Mouse (Mus musculus) monocyte, adult 2 months (primary cell): Measurements from ENCODE around the gene Atp8a2.

Experiments
- DNase-seq, 2 experiments: peaks; one replicate each; pipeline ENCODE4 v3.0.0; 2022; ENCODE audit warnings: low spot score in 2 of 2, low read depth in 1 of 2

Atp8a2 gene

DNA sequence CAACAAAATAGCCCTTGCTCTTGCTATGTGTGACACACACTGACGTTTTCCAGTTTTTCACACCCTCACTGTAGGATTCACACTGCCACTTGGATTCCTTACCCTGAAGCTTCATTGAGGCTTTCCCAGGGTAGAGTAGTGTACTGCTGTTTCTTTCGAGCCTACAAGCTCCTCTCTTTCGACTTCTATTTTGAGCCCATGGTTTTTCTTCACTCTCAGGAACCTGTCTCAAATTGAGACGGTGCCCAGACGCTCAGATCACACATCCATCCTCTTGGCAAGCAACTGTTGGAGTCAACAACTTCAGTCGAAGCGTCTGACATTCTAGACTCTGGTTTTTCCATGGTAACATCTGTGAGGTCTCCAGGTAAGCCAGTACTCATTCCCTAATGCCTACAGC, at the start of gene Atp8a2:
Gene Atp8a2 (minus strand): TSS at position 296 of the 400 bp plus-strand sequence.
- DNase-seq, result no peak

DNA sequence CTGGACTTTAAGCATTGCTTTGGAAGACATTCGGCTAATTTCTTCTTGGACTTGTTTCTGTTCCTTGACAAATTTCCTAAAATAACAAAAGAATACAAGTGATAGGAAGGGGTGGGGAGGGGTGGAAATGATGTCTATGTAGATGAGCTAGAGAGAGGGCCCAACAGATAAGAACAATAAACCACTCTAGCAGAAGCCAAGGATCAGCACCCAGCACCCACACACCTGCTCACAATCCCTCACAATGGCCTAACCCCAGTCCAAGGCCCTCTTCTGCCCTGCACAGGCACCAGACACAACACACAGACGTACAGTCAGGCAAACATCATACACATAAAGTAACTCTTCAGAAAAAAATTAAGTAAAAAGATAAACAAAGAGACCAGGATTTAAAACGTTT, 41.6 kb upstream of the Atp8a2 start:
- DNase-seq, result no peak

- no peak for DNase-seq
Observed at GRCm38 (mm10) chr14:60219886-60220285, 22.9 kb upstream of the Atp8a2 start.

DNA sequence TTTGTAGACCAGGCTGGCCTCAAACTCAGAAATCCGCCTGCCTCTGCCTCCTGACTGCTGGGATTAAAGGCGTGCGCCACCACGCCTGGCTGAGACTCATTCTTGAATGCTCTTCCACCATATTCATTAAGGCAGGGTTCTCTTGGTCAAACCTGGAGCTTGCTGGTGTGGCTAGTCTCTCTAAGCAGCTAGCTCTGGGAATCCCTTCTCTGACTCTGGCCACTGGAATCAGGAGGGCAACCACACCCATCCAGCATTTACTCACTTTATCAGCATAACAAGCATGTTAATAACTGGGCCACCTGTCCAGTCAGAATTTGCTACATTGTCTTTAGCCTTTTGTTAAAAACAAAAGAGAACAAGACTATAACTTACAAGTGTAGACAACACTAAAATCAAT, 20.6 kb upstream of the Atp8a2 start:
- no peak for DNase-seq

DNA sequence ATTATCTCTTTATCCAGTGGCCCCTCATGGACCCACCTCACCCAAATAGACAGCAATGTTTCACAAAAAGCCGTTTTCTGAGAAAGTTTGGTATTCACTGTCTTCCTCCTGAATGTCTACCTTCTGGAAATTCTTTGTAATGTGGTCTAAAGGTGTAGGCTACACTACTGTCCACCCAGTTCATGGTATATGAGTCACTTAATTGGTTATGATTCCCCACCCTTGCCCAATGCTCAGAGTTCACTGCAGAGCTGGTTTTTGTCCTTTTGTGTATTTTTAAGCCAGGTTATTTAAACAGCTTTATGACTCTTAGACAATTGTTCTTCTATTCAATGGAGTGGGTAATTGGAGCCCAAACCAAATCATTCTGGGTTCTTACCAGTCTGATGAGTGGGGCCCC, 19.1 kb upstream of the Atp8a2 start:
- DNase-seq, result no peak

- DNase-seq, result no peak
Observed at GRCm38 (mm10) chr14:60215000-60215399, 18.0 kb upstream of the Atp8a2 start.

DNA sequence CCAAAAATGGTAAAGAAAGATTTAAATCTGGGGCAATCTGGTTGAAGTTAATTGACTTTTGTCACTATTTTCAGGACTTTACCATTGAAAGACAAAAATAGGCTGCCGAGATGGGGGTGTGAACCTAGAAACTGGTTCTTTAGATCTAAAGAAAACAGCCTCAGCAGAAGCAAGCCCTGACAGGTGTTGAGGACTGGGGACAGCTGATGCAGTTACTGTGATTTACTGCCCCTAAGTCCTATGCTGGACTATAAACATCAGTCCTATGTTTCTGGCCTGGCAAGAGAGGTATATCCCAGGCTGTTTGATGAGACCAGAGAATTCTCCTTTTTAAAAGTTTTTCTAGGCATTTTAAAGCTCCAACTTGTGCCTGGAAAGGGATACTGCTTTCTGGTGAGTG, 17.1 kb upstream of the Atp8a2 start:
- no peak for DNase-seq

GRCm38 (mm10) chr14:60209166-60209565, 12.2 kb upstream of the Atp8a2 start:
- DNase-seq, result no peak

- no peak for DNase-seq
Observed at GRCm38 (mm10) chr14:60204993-60205392, 8.0 kb upstream of the Atp8a2 start.

- DNase-seq, result no peak
Observed at GRCm38 (mm10) chr14:60195999-60196398, 980 bp downstream of the Atp8a2 start.

DNA sequence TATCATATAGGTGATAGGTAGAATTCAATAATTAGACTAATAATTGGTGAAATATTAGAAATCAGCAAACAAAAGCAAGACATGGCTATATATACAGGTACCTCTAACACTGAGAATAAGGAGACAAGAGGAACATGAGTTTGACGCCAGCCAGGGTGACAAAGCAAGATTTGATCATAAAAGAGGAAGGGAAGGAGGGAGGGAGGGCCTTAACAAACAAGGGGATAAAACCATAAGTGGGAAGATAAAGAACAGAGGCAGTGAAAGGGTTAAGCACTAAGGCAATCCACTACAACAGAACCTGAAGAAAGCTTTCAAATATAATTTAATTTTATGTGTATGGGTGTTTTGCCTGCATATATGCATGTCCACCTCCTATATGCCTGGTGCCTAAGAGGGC, 2.4 kb downstream of the Atp8a2 start:
- no peak for DNase-seq

DNA sequence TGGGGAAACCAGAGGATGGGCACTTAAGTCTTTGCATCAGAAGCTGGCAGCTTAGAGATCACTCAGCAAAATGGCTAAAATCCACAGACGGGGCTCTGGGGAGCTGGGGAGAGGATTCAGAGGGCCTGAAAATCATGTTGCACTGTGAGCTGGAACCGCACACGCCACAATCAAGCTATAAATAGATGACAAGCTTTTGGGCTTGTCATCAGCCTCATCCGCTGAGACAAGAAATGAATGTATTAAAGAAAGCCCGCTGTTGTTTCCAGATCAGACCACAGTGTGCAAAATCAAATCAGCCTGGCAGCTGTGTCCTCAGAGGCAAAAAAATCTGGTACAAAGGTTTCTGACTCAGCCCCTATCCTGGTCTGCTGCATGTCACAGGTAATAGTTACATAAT, 7.2 kb downstream of the Atp8a2 start:
- DNase-seq, result no peak

DNA sequence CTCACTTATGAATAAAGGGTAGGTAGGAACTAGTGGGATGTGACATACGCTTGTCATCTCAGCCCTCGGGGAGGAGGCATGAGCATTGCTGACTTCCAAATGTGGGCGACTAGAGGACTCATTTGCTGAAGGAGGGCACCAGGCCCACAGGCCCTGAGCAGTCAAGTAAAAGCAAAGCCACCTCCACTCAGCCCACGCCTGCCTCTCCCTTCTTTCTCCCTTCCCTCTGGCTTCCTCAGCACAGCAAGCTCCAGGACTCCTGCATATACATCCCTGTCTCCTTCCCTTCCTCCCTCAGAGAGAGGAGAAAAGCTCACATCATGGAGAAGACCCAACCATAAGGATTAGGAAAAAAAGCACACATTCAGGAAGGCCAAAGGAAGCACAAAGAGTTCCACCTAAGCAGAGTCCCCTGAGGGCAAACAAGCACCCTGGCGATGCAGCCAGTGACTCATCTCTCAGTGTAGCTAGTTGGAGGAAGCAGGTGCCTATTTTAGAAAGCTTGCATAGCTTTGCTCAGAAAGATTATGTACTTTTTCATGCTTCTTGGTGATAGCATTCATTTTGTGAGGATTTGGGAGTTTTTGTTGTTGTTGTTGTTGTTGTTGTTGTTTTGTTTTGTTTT, 8.7 kb downstream of the Atp8a2 start:
- DNase-seq, result no peak

DNA sequence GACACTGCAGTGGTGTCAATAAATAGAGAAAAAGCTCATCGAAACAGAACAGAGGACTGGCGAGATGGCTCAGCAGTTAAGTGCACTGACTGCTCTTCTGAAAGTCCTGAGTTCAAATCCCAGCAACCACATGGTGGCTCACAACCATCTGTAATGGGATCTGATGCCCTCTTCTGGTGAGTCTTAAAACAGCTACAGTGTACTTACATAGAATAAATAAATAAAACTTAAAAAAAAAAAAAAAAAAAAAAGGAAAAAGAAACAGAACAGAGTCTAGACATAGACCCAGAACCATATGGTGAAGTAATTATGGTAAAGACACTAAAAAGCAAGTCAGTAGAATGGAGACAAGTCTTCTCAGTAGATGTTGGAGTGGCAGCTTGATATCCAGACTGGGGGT, 15.7 kb downstream of the Atp8a2 start:
- DNase-seq, result no peak

DNA sequence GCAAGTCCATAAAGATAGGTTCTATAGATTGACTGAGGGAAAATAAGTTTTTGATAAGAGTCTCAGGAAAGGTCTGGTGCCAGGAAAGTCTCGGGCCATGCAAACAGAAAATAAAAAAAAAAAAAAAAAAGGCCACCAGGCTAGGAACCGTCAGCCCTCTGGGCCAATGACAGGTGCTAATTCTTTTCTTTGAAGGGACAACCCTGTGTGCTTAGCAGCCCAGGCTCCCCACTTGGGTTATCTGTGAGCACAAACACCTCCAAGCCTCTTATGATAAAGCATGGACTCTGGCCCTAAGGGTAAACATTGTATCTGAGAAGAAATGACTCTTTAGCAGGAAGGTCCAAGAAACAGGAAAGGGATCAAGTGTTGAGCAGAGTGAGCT, 18.4 kb downstream of the Atp8a2 start:
- DNase-seq, result no peak

GRCm38 (mm10) chr14:60177614-60178570, 19.1 kb downstream of the Atp8a2 start:
- no peak for DNase-seq

DNA sequence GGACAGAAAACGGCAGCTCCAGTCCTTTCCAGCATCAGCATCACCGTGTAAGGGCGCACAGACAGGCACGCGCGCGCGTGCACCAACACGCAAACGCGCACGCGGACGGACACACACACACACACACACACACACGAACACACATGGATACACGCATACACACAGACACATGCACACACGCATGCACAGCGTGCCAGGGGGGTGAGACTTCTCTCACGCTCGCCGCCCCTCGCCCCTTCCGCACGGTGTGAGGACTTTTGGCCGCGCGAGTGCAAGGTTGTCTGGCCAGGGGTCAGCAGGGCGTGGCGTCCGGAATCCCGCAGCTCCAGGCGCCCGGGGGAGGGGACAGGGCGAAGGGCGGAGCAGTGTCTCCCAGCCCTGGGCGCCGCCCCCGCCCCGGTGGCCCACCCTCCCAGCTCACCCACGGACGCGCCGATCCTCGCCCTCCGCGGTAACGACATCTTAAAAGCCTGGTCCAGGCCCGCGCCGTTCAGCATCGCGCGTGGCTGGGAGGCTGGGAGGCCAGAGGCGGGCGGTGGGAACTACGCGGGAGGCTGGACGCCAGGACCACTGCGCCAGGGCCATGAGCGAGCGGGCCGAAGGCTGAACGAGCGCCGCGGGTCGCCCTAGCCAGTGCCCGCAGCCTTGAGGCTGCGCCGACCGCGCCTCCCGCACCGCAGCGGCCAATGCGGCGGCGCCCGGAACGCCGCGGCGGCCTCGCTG, 19.9 kb downstream of the Atp8a2 start:
- no peak for DNase-seq

- no peak for DNase-seq
Observed at GRCm38 (mm10) chr14:60176469-60176890, 20.5 kb downstream of the Atp8a2 start.

DNA sequence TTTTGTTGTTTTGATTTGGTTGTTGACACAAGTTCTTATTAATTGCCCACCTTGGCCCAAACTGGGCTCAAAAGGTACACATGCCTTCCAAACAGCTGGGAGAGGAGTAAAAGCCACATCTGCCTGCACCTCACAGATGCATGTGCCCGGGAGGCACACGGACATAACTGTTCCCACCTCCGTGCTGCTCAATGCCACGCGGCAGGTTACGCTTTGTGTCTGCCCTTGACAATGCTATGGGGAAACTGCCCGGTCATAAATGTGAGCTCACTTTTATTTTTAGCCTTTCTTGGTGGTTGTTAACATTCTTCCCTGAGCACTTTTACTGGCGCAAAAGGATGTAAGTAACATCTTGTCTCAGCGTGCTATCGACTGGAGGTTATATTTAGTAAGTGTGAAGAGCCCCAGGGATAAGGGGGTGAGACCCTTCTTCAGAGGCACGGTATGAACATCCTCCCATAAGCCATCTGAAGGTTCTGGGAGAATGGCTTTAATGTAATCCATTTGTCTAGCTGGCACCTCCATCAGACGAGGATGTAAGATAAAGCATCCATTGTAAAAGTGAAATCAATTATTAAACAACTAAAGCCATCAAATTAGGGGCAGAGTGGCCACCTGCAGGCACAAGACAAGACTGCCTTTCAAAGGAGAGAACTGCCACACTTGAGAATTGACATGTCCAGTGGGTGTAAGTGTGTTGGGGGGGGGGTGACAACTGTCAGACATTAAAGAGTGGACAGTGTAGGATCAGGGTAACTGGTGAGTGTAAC, 24.5 kb downstream of the Atp8a2 start:
- DNase-seq, result no peak

DNA sequence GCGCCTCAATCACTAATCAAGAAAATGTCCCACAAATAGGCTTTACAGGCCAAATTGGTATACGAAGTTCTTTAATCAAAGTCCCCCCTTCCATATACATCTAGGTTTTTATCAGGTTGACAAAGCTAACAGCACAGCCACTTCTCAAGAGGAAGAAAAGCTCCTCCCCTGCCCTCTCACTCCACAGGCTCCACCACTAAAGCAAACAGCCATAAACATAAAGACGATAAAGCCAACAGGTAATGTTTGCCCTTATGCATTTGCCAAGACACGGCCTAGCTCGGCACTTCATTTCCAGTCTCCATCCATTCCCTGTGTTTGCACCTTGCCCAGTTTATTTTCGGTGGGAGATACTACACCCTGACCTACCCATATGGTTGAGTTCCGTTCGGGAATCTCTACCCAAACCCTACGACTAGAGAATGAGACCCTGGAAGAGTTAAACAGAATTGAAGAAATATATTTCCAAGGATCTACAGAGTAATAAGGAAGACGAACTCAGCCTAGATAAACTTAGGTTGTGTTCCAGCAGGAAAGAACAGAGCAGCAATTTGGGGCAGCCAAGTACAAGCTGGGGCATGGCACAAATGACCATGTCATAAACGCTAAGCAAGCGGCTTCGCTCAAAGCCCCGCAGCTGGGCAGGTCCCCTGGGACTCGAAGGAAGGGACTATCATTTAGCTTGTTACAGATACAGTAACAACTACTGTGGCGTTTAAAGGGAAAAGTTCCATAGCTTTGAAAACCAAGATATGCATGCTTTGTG, 26.0 kb downstream of the Atp8a2 start:
- no peak for DNase-seq
